Mouse (Mus musculus): ENCODE data around the gene Lpcat1. TPM values are rescaled to one million over a fixed set of nuclear protein-coding genes. Genes with fewer than 3 reads are reported as not detected.
A peak's percentile ranks its signal among the peaks of the same experiment; 100 is the strongest.

Gene Lpcat1
- polyA plus RNA-seq, 1 experiment from 2014 or later, result 39.4 TPM

DNA sequence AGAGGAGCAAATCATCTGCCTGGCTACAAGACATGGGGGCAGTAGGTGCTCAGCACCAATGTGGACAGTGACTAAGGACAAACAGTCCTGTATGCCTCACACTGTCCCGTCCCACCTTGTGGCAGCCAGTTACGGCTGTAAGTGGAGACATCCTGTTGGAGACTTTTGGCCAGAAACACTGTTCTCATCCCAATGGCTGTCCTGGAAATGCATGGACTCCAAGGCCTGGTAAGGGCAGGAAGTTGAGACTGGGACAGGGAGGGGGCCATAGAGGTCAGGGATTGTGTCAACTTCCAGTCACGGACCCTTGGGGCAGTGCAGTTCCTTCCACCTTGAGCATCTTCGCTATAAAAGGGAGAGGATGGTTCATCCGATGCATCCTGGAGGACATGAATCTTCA lies 24.6 kb upstream of the Lpcat1 start:
- no peak for DNase-seq (ENCODE audit: low spot score)
- H3K27ac ChIP-seq (replicated peaks; ENCODE audit: low read depth, low read length), result no peak overlapping the region
- WGBS, result 66% methylated on average over 5 of the region's 5 CpGs
- peaks cover 5% of the 10 kb centered on the region for H3K4me1 ChIP-seq (ENCODE audit: control insufficient read depth, insufficient read depth, low read length)
- no peak overlapping the region for H3K9ac ChIP-seq (ENCODE audit: low read depth, low read length)
- H3K27me3 ChIP-seq (replicated peaks; ENCODE audit: control insufficient read depth, insufficient read depth, low read length), result no peaks in the 10 kb centered on the region
- H3K36me3 ChIP-seq (ENCODE audit: control insufficient read depth, insufficient read depth, low read length), result no peaks in the 10 kb centered on the region
- no peak overlapping the region for H3K4me2 ChIP-seq (ENCODE audit: low read depth, low read length)
- H3K4me3 ChIP-seq (ENCODE audit: low read depth, low read length), result no peak overlapping the region
- ATAC-seq (ENCODE audit: low read depth), result no peak
- H3K9me3 ChIP-seq (ENCODE audit: control insufficient read depth, low read length), result no peaks in the 10 kb centered on the region

DNA sequence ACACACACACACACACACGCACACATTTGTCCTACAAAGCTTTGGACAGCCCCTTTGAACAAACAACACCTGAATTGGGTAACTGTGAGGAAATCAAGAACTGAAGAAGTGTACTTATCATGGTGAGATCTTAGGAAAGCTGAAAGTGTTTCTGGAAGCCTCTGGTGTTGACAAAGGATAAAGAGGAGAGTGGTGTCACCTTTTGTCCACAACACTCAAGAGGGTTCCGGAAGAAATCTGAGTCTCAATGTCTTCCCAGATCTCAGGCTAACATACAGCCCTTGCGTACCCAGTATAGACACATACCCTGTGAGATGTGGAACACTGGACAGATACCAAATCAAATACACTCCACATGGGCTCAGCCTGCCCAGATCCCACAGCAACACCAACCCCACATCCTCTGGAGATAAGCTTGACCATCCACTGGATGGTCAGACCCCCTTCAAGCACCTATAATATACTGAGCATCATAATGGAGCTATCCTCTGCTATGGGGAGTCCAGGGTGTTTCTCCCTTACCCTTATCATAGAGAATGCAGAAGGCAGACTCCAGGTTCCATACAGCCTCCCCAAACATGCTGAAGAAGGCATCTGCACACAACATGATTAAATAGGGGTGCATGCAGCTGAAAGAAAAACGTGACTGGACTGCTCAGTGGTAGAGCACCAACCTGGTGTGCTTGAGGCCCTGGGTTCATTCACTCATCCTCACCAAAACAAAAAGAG lies 23.7 kb upstream of the Lpcat1 start:
- DNase-seq (ENCODE audit: low spot score) (no peak), ATAC-seq (ENCODE audit: low read depth) (no peak)
- WGBS, result 79% methylated on average over 4 of the region's 4 CpGs
- H3K9me3 ChIP-seq (ENCODE audit: control insufficient read depth, low read length), result no peaks in the 10 kb centered on the region
- H3K4me3 ChIP-seq (ENCODE audit: low read depth, low read length), result no peak overlapping the region
- H3K27me3 ChIP-seq (replicated peaks; ENCODE audit: control insufficient read depth, insufficient read depth, low read length), result no peaks in the 10 kb centered on the region
- H3K4me2 ChIP-seq (ENCODE audit: low read depth, low read length), result no peak overlapping the region
- peaks cover 5% of the 10 kb centered on the region for H3K4me1 ChIP-seq (ENCODE audit: control insufficient read depth, insufficient read depth, low read length)
- no peaks in the 10 kb centered on the region for H3K36me3 ChIP-seq (ENCODE audit: control insufficient read depth, insufficient read depth, low read length)
- no peak overlapping the region for H3K9ac ChIP-seq (ENCODE audit: low read depth, low read length)
- H3K27ac ChIP-seq (replicated peaks; ENCODE audit: low read depth, low read length), result no peak overlapping the region

DNA sequence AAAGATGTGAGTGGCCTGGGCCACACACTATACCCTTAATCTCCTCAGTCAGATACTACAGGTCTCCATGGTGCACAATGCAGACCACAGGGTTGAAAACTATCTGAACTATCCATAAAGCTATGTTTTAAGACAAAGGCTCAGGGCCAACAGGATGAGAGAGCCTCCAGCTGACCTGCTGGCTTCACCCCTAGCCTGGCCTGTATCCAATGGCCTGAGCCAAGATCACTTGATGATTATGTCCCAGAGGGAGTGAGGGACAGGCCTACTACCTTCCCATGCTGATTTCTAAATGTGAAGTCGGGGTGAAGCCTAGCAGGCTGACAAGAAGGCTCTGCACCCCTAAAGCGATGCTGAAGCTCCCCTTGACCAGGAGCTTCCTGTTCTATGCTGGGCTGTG lies 21.9 kb upstream of the Lpcat1 start:
- Histone ChIP-seq H3K9me3 (ENCODE audit: control insufficient read depth, low read length) (no peaks in the 10 kb centered on the region), H3K9ac (ENCODE audit: low read depth, low read length) (no peak overlapping the region), H3K36me3 (ENCODE audit: control insufficient read depth, insufficient read depth, low read length) (no peaks in the 10 kb centered on the region), H3K27ac (replicated peaks; ENCODE audit: low read depth, low read length) (no peak overlapping the region), H3K4me3 (ENCODE audit: low read depth, low read length) (no peak overlapping the region), H3K27me3 (replicated peaks; ENCODE audit: control insufficient read depth, insufficient read depth, low read length) (no peaks in the 10 kb centered on the region), H3K4me1 (ENCODE audit: control insufficient read depth, insufficient read depth, low read length) (peaks cover 5% of the 10 kb centered on the region), H3K4me2 (ENCODE audit: low read depth, low read length) (no peak overlapping the region)
- 88% methylated on average over 2 of the region's 2 CpGs for WGBS
- no peak for DNase-seq (ENCODE audit: low spot score)
- no peak for ATAC-seq (ENCODE audit: low read depth)

DNA sequence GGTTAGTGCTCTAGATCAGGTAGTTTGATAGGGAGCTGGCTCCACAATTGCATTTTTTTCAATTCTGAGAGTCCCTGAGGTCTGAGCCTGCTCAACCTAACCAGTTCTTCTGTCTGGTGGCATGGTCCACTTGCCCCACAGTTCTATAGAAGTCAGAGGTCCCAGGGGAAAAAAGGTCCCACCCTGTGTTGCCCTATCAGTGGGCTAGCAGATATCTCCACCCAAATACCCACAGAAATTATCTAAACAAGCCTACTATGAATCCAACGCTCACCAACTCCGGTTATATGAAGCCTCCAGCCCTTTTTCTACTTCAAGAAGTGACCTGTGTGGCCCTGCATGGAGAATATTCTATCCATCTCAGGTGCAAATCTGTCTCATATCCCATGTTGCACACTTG lies 20.9 kb upstream of the Lpcat1 start:
- Histone ChIP-seq H3K9ac (ENCODE audit: low read depth, low read length) (no peak overlapping the region), H3K4me3 (ENCODE audit: low read depth, low read length) (no peak overlapping the region), H3K27me3 (replicated peaks; ENCODE audit: control insufficient read depth, insufficient read depth, low read length) (no peaks in the 10 kb centered on the region), H3K27ac (replicated peaks; ENCODE audit: low read depth, low read length) (peak overlapping the region; percentile 74; the same call in 1 of the 2 replicates), H3K4me2 (ENCODE audit: low read depth, low read length) (no peak overlapping the region), H3K4me1 (ENCODE audit: control insufficient read depth, insufficient read depth, low read length) (peaks cover 5% of the 10 kb centered on the region), H3K36me3 (ENCODE audit: control insufficient read depth, insufficient read depth, low read length) (no peaks in the 10 kb centered on the region), H3K9me3 (ENCODE audit: control insufficient read depth, low read length) (no peaks in the 10 kb centered on the region)
- 88% methylated on average over 2 of the region's 2 CpGs for WGBS
- no peak for ATAC-seq (ENCODE audit: low read depth)
- no peak for DNase-seq (ENCODE audit: low spot score)

DNA sequence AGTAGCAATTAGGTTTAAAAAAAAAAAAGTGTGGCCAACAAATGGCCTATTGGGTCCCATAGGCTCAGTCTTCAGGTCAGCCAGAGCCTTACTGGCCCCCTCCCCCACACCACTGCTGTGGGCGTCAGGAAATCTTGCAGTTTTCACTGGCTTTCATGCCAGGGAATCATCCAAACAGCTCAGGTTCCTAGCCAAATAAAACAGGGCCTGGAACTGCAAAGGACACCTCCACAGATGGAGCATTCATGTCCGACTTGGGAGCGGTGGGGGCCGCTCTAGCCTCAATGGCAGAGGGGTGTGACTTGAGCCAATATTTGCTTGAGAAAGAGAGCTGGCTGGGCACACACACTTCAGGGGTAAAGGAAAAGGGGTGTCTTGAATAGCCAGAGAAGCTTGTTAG lies 20.5 kb upstream of the Lpcat1 start:
- H3K36me3 ChIP-seq (ENCODE audit: control insufficient read depth, insufficient read depth, low read length), result no peaks in the 10 kb centered on the region

DNA sequence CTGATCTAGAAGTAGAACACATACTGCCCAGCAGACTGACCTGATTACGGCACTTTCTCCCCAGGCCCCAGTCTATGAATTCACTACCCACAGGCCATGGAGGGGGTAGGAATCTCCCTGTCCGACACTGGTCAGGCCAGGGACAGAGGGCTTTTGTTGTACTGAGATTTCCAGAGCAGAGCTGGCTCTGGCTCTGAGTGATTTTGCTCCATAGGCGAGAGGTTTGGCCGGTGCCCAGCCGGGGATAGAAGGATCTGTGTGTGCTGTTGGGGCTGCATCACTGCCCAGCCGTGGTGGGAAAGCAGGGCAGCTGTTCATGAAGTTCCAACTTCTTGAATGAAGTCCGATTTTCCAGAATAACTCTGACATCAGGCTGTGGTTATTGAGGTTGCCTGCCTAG lies 20.1 kb upstream of the Lpcat1 start:
- H3K4me1 ChIP-seq (ENCODE audit: control insufficient read depth, insufficient read depth, low read length), result peaks cover 5% of the 10 kb centered on the region
- no peak overlapping the region for H3K4me3 ChIP-seq (ENCODE audit: low read depth, low read length)
- no peaks in the 10 kb centered on the region for H3K9me3 ChIP-seq (ENCODE audit: control insufficient read depth, low read length)
- DNase-seq (ENCODE audit: low spot score) (peak; percentile 86), ATAC-seq (ENCODE audit: low read depth) (peak; percentile 89)
- H3K36me3 ChIP-seq (ENCODE audit: control insufficient read depth, insufficient read depth, low read length), result no peaks in the 10 kb centered on the region
- no peak overlapping the region for H3K4me2 ChIP-seq (ENCODE audit: low read depth, low read length)
- H3K27ac ChIP-seq (replicated peaks; ENCODE audit: low read depth, low read length), result peak overlapping the region; percentile 74
- 33% methylated on average over 7 of the region's 7 CpGs for WGBS
- H3K9ac ChIP-seq (ENCODE audit: low read depth, low read length), result no peak overlapping the region
- H3K27me3 ChIP-seq (replicated peaks; ENCODE audit: control insufficient read depth, insufficient read depth, low read length), result no peaks in the 10 kb centered on the region

More for the DNA sequence above, 20.5 kb upstream of the Lpcat1 start:
- ATAC-seq (ENCODE audit: low read depth) (peak; percentile 69), DNase-seq (ENCODE audit: low spot score) (peak; percentile 54)
- peak overlapping the region; percentile 74 for H3K27ac ChIP-seq (replicated peaks; ENCODE audit: low read depth, low read length)
- H3K9ac ChIP-seq (ENCODE audit: low read depth, low read length), result no peak overlapping the region
- no peaks in the 10 kb centered on the region for H3K27me3 ChIP-seq (replicated peaks; ENCODE audit: control insufficient read depth, insufficient read depth, low read length)
- 48% methylated on average over 4 of the region's 4 CpGs for WGBS
- H3K4me2 ChIP-seq (ENCODE audit: low read depth, low read length), result no peak overlapping the region
- no peak overlapping the region for H3K4me3 ChIP-seq (ENCODE audit: low read depth, low read length)
- no peaks in the 10 kb centered on the region for H3K9me3 ChIP-seq (ENCODE audit: control insufficient read depth, low read length)
- peaks cover 5% of the 10 kb centered on the region for H3K4me1 ChIP-seq (ENCODE audit: control insufficient read depth, insufficient read depth, low read length)

DNA sequence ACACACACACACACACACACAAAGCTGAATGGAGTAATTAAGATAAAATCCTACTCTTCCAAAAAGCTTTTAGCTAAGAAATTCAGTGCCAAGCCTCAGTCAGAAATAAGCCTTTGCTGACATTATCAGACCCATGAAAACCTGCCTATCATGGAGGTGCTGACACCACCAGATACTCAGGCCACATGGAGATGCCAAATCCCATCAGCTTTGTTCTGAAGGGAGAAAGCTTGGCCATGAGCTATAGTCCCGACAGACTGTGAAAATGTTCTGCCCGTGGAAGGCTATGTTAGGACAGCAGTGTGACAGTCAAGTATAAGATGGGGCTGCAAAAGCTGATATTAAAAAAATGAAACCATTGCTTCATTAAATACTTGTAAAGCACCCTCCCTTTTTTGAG lies 19.5 kb upstream of the Lpcat1 start:
- H3K4me1 ChIP-seq (ENCODE audit: control insufficient read depth, insufficient read depth, low read length), result peaks cover 5% of the 10 kb centered on the region

DNA sequence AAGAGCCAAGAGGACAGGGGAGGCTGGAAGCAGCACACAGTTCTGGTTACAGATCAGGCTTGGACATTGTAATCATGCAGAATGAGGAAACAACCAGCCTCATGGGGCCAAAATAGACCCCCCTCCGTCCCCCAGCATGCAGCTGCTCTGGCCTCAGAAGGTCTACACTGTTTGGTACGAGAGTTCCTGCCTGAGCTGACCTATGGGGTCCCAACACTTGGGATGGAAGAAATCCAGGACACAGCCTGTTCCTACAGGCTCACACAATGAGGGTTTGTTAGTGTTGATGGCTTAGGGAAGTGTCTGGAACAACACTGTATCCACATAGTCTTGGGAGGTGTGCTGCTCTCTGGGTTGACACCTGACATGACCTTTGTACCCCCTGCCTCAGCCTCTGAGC lies 18.8 kb upstream of the Lpcat1 start:
- no peak overlapping the region for H3K27ac ChIP-seq (replicated peaks; ENCODE audit: low read depth, low read length)
- ATAC-seq (ENCODE audit: low read depth) (no peak), DNase-seq (ENCODE audit: low spot score) (no peak)
- H3K4me1 ChIP-seq (ENCODE audit: control insufficient read depth, insufficient read depth, low read length), result peaks cover 5% of the 10 kb centered on the region
- no peak overlapping the region for H3K9ac ChIP-seq (ENCODE audit: low read depth, low read length)
- no peaks in the 10 kb centered on the region for H3K27me3 ChIP-seq (replicated peaks; ENCODE audit: control insufficient read depth, insufficient read depth, low read length)
- H3K36me3 ChIP-seq (ENCODE audit: control insufficient read depth, insufficient read depth, low read length), result no peaks in the 10 kb centered on the region
- H3K4me2 ChIP-seq (ENCODE audit: low read depth, low read length), result no peak overlapping the region
- H3K4me3 ChIP-seq (ENCODE audit: low read depth, low read length), result no peak overlapping the region
- 49% methylated on average over 2 of the region's 2 CpGs for WGBS
- H3K9me3 ChIP-seq (ENCODE audit: control insufficient read depth, low read length), result no peaks in the 10 kb centered on the region

More for the DNA sequence above, 19.5 kb upstream of the Lpcat1 start:
- H3K9me3 ChIP-seq (ENCODE audit: control insufficient read depth, low read length), result no peaks in the 10 kb centered on the region
- H3K36me3 ChIP-seq (ENCODE audit: control insufficient read depth, insufficient read depth, low read length), result no peaks in the 10 kb centered on the region
- no peak overlapping the region for H3K4me3 ChIP-seq (ENCODE audit: low read depth, low read length)
- no peaks in the 10 kb centered on the region for H3K27me3 ChIP-seq (replicated peaks; ENCODE audit: control insufficient read depth, insufficient read depth, low read length)
- no peak overlapping the region for H3K4me2 ChIP-seq (ENCODE audit: low read depth, low read length)
- DNase-seq (ENCODE audit: low spot score), result peak; percentile 10
- no peak overlapping the region for H3K9ac ChIP-seq (ENCODE audit: low read depth, low read length)
- no peak for ATAC-seq (ENCODE audit: low read depth)
- peak overlapping the region; percentile 58; the same call in 1 of the 2 replicates for H3K27ac ChIP-seq (replicated peaks; ENCODE audit: low read depth, low read length)
- WGBS, result 66% methylated on average over 2 of the region's 2 CpGs

DNA sequence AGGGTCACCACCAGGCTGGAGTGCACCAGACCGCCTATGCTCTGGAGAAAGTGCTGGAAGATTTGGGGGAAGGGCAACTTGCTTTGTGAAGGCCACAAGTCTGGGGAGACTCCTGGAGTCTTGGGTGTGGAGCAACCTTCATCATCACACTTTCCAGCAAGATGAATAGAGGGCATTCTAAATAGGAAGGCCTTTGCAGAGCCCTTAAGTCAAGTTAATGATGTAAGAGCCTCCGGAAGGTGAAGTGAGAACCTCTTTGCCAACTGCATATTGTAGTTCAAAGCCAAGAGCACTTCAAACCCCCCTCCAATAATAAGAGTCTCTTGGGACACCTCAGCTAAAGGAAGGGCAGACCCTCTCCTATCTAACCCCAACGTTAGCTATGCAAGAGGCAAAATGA lies 18.3 kb upstream of the Lpcat1 start:
- Histone ChIP-seq H3K4me1 (ENCODE audit: control insufficient read depth, insufficient read depth, low read length) (peaks cover 5% of the 10 kb centered on the region), H3K9ac (ENCODE audit: low read depth, low read length) (no peak overlapping the region), H3K27ac (replicated peaks; ENCODE audit: low read depth, low read length) (no peak overlapping the region), H3K9me3 (ENCODE audit: control insufficient read depth, low read length) (no peaks in the 10 kb centered on the region), H3K36me3 (ENCODE audit: control insufficient read depth, insufficient read depth, low read length) (no peaks in the 10 kb centered on the region), H3K27me3 (replicated peaks; ENCODE audit: control insufficient read depth, insufficient read depth, low read length) (no peaks in the 10 kb centered on the region), H3K4me2 (ENCODE audit: low read depth, low read length) (no peak overlapping the region), H3K4me3 (ENCODE audit: low read depth, low read length) (no peak overlapping the region)
- WGBS, result 76% methylated on average over 3 of the region's 3 CpGs
- ATAC-seq (ENCODE audit: low read depth) (no peak), DNase-seq (ENCODE audit: low spot score) (no peak)
